Mouse (Mus musculus) testis, adult 2 months (tissue): ENCODE measurements at regions not wholly inside any gene's neighbourhood (a gene's known extent, or its start where the extent isn't known, plus 50 kb on each side); places are given as distances from the start of the nearest gene placed in this dataset.

Source experiments
- CTCF ChIP-seq: fragments of 200-500 bp; IDR thresholded peaks from 2 replicates; pipeline ENCODE4 v1.5.1; 2012; ENCODE audit warnings: low read depth, mild to moderate bottlenecking, inconsistent platforms, low read length, moderate library complexity; ENCODE audit not compliant: control insufficient read depth, insufficient read depth, insufficient replicate concordance
- POLR2A ChIP-seq: fragments of 200-500 bp; IDR thresholded peaks from 2 replicates; pipeline ENCODE4 v1.6.1; 2012; ENCODE audit warnings: low read depth, mild to moderate bottlenecking, inconsistent platforms, low read length, moderate library complexity; ENCODE audit not compliant: control insufficient read depth

DNA sequence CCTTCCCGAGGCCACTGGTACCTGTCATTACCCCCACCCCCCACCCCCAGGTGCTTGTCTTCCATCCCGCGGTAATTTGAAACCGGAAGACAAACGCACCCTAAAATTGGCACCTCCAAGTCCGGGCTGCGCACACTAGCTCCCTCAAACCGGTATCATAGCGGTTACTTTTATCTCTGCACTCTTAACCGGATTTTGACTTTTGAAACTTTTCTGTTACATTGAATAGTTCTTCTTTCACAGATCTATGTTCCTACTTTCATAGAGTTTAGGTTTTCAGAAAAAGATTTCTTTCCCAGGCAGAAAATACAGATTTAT, 62.4 kb upstream of the Commd3 start:
- no peak for TF ChIP-seq CTCF
- TF ChIP-seq POLR2A, result no peak
